In genomic region chr11:105571996-105572395, GRCm38 (mm10) we compare ENCODE assay signal across 20 mouse cellular contexts. TPM values are rescaled to one million over a fixed set of nuclear protein-coding genes. Genes with fewer than 3 reads are reported as not detected.
A peak's percentile ranks its signal among the peaks of the same experiment; 100 is the strongest.
DNase-seq lines count a peak whose midpoint lies in the region; TF ChIP-seq lines count a peak whose summit lies in the region.
"Had no signal": no experiment of that assay in that cellular context is flagged by ENCODE, and none has a peak within 500 bp of the region (broad histone marks: within the 10 kb centered on the region; RNA-seq: fewer than 3 reads in every experiment).

No protein-coding gene starts in this region.

- H3K4me3 ChIP-seq in lung, adult 2 months (replicated peaks; ENCODE audit: extremely low read depth, low read depth, low read length): no peak overlapping the region
- H3K4me3 ChIP-seq: limb, embryonic 13.5 days; megakaryocyte, embryonic 14.5 days; midbrain, embryonic 12.5 days; stomach, embryonic 15.5 days had no signal

- intact Hi-C loops in heart, postnatal 25 days (cut with DNase I): loop anchor here (5.0 kb wide), 1 partner anchor 100 kb away; no protein-coding TSS in a partner anchor

- peaks cover 9% of the 10 kb centered on the region for H3K4me1 ChIP-seq in lung, adult 2 months (ENCODE audit: control insufficient read depth, insufficient read depth, low read length)
- H3K4me1 ChIP-seq: megakaryocyte, embryonic 14.5 days; stomach, embryonic 15.5 days had no signal

- no peak for TF ChIP-seq CTCF in lung, adult 2 months (IDR thresholded peaks at IDR 0.05; ENCODE audit: insufficient read depth, low read length)

- DNase-seq in adrenal gland, adult 2 months: peak; percentile 13
- no peak for DNase-seq in adrenal gland, adult 18-20 months (ENCODE audit: low spot score in 2 of 2)
- peak; percentile 37 to 63 for DNase-seq in heart, adult 18-20 months
- DNase-seq in heart, postnatal 25 days (ENCODE audit: low spot score): no peak
- DNase-seq in lung, postnatal 10 days: peak; percentile 14
- DNase-seq in lung, adult 2 months: no peak
- peak; percentile 38 for DNase-seq in yolk sac, embryonic 10.5 days (ENCODE audit: low spot score)
- DNase-seq in cerebellum, adult 8-10 months: no peak
- DNase-seq: adrenal gland, postnatal 36 days; cerebellum, adult 2 months; cerebellum, postnatal 25 days; gastrocnemius, postnatal 14 days; kidney, adult 11 months; kidney, postnatal 14 days; layer of hippocampus, adult 9-11 months had no signal

- 51% methylated on average over 8 of the region's 8 CpGs for WGBS in lung, adult 2 months

- no peak for TF ChIP-seq POLR2A in lung, adult 2 months (IDR thresholded peaks at IDR 0.05; ENCODE audit: borderline replicate concordance, extremely low read depth, low read depth, low read length)

RNA-seq across cellular contexts. Expression of gene Tanc2, which starts 17.8 kb away (rescaled TPM):
- 10 to 100 TPM; 14.5 to 16.7 TPM for total RNA-seq in adrenal gland, adult 2 months (2021)
- 1.5 and 3.0 TPM in 2 replicates for polyA plus RNA-seq in adrenal gland, adult 2 months (2012; rRNA removed)
- total RNA-seq in adrenal gland, adult 18-20 months (2021): 10 to 100 TPM; 10.6 to 16.0 TPM
- total RNA-seq in heart, adult 18-20 months (2021): 10 to 100 TPM; 10.8 to 12.3 TPM
- 10 to 100 TPM; 11.7 to 14.5 TPM for total RNA-seq in heart, postnatal 25 days (2021)
- 7.6 and 10.2 TPM in 2 replicates for polyA plus RNA-seq in lung, adult 2 months (2012; rRNA removed)
- polyA plus RNA-seq: G1E had no signal

Comparison
In these comparisons a context has a peak if more than half of its experiments do, and no peak if none do; other contexts are left out.
1. DNase-seq: peak in adrenal gland, adult 2 months (single experiment), heart, adult 18-20 months (2 of 2), lung, postnatal 10 days (single experiment) and yolk sac, embryonic 10.5 days (single experiment); none in adrenal gland, adult 18-20 months (0 of 2), heart, postnatal 25 days (single experiment), lung, adult 2 months (single experiment) and cerebellum, adult 8-10 months (single experiment).